ENCODE assay signal across 15 mouse cellular contexts in the genomic region with DNA sequence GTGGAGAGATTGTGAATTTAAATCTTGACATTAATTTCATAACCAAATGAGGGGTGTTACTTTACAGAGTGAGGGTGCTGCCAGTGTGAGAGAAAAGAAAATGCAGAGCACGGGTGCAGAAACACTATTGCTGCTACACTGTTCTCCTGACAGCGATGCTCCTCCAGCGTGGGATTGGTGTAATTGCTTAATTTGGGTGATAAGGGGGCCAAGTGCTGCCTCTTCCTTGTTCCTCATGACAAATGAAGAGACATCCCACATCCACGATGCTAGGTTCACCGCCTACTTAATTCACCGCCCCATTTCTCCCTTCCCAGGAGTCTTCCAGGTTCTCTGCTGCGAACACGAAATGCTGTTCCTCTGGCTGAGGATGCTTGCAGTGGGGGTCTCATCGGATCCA.
DNase-seq lines count a peak whose midpoint lies in the region; ATAC-seq and TF ChIP-seq lines count a peak whose summit lies in the region.
"Had no signal": no experiment of that assay in that cellular context is flagged by ENCODE, and none has a peak within 500 bp of the region (broad histone marks: within the 10 kb centered on the region; RNA-seq: fewer than 3 reads in every experiment).

No protein-coding gene starts in this region.

- no peaks in the 10 kb centered on the region for H3K36me3 ChIP-seq in forebrain, postnatal 0 days (ENCODE audit: insufficient read depth)
- H3K36me3 ChIP-seq in liver, embryonic 12.5 days = no peaks in the 10 kb centered on the region
- H3K36me3 ChIP-seq: limb, embryonic 15.5 days had no signal

- ATAC-seq in forebrain, postnatal 0 days = peak; percentile 82
- ATAC-seq in liver, embryonic 12.5 days = no peak
- ATAC-seq: Patski had no signal

- H3K27ac ChIP-seq in forebrain, postnatal 0 days (ENCODE audit: low read depth, low read length) = peak overlapping the region; percentile 50; the same call in 1 of the 2 replicates
- H3K27ac ChIP-seq in liver, embryonic 12.5 days = no peak overlapping the region
- H3K27ac ChIP-seq: limb, embryonic 15.5 days had no signal

- H3K4me3 ChIP-seq in forebrain, postnatal 0 days (ENCODE audit: low read depth, low read length) = no peak overlapping the region
- H3K4me3 ChIP-seq in liver, embryonic 12.5 days = no peak overlapping the region
- H3K4me3 ChIP-seq: limb, embryonic 15.5 days had no signal

- 0 out of 2 replicates have a peak, but pooled peaks cover 12% of the 10 kb centered on the region for H3K4me1 ChIP-seq in forebrain, postnatal 0 days (ENCODE audit: insufficient read depth)
- peaks cover 4% of the 10 kb centered on the region; the same call in 1 of the 2 replicates for H3K4me1 ChIP-seq in liver, embryonic 12.5 days

- DNase-seq in layer of hippocampus, adult 9-11 months = peak; percentile 59
- DNase-seq in layer of hippocampus, adult 9-10 months (ENCODE audit: low spot score) = no peak
- peak; percentile 46 for DNase-seq in forebrain, postnatal 0 days
- DNase-seq in frontal cortex, postnatal 36 days (ENCODE audit: low spot score in 2 of 2) = peak; percentile 66 to 73
- DNase-seq in left cerebral cortex, postnatal 36 days (ENCODE audit: low spot score in 2 of 2) = peak; percentile 57 to 64
- DNase-seq in kidney, postnatal 36 days = no peak
- no peak for DNase-seq in kidney, adult 9 months
- DNase-seq: cerebellum, postnatal 36 days; kidney, postnatal 10 days; lung, embryonic 14.5 days had no signal

- TF ChIP-seq CTCF in forebrain, postnatal 0 days (IDR thresholded peaks at IDR 0.05; ENCODE audit: low read depth) = no peak

- 61% methylated on average over 9 of the region's 9 CpGs for WGBS in forebrain, postnatal 0 days
- WGBS in liver, embryonic 12.5 days (ENCODE audit: insufficient replicate concordance) = 70% methylated on average over 9 of the region's 9 CpGs

- H3K27me3 ChIP-seq in forebrain, postnatal 0 days (ENCODE audit: insufficient read depth, low read length) = no peaks in the 10 kb centered on the region
- H3K27me3 ChIP-seq in liver, embryonic 12.5 days (replicated peaks) = peaks cover 15% of the 10 kb centered on the region
- H3K27me3 ChIP-seq: CH12.LX; limb, embryonic 15.5 days; Patski had no signal

- no peak overlapping the region for H3K9ac ChIP-seq in forebrain, postnatal 0 days
- no peak overlapping the region for H3K9ac ChIP-seq in liver, embryonic 12.5 days
- H3K9ac ChIP-seq: limb, embryonic 15.5 days; lung, embryonic 14.5 days had no signal

- intact Hi-C loops in left cerebral cortex, postnatal 36 days (cut with DNase I) = loop anchor here (5.0 kb wide), 1 partner anchor 35 kb away; no protein-coding TSS in a partner anchor

- H3K4me2 ChIP-seq in forebrain, postnatal 0 days (ENCODE audit: low read depth) = 0 out of 2 replicates have a peak overlapping the region, but pooled peaks have one; percentile 1
- H3K4me2 ChIP-seq in liver, embryonic 12.5 days = no peak overlapping the region
- H3K4me2 ChIP-seq: heart, embryonic 11.5 days; limb, embryonic 15.5 days; lung, embryonic 14.5 days had no signal

- no peaks in the 10 kb centered on the region for H3K9me3 ChIP-seq in forebrain, postnatal 0 days (ENCODE audit: low read length)
- H3K9me3 ChIP-seq in liver, embryonic 12.5 days (replicated peaks) = no peaks in the 10 kb centered on the region
- H3K9me3 ChIP-seq: limb, embryonic 15.5 days had no signal

Comparison
In these comparisons a context has a peak if more than half of its experiments do, and no peak if none do; other contexts are left out.
1. DNase-seq: peak in layer of hippocampus, adult 9-11 months (single experiment), forebrain, postnatal 0 days (single experiment), frontal cortex, postnatal 36 days (2 of 2) and left cerebral cortex, postnatal 36 days (2 of 2); none in layer of hippocampus, adult 9-10 months (single experiment), kidney, postnatal 36 days (0 of 2) and kidney, adult 9 months (single experiment).